20 mouse cellular contexts compared by ENCODE assay signal in the genomic region with DNA sequence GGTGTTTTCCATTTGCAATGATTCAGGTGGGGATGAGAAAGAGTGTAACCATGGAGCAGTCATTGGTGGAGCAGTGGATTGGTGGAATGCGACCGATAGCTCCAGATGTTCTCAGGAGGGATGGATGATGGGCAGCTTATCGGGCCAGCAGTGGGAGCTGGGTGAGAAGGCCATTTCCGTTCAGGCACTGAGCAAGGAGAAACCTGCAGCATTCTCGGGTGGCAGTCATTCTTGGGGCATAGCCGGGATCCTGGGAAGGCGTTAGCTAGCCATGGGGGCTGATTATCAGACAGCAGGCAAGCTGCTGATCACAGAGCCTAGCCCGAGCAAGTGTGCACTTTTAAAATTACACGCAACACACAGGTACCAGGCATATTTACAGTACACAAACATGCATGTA. TPM values are rescaled to one million over a fixed set of nuclear protein-coding genes. Genes with fewer than 3 reads are reported as not detected.
"Had no signal": no experiment of that assay in that cellular context is flagged by ENCODE, and none has a peak within 500 bp of the region (broad histone marks: within the 10 kb centered on the region; RNA-seq: fewer than 3 reads in every experiment).

No protein-coding gene starts in this region.

- ATAC-seq: midbrain, embryonic 13.5 days; midbrain, embryonic 16.5 days had no signal

- H3K36me3 ChIP-seq: liver, embryonic 13.5 days; midbrain, embryonic 13.5 days; neural tube, embryonic 13.5 days; stomach, embryonic 15.5 days had no signal

- DNase-seq: kidney, postnatal 10 days; kidney, postnatal 36 days; layer of hippocampus, postnatal 36 days; liver, embryonic 13.5 days; lung, adult 2 months; lung, postnatal 14 days; lung, postnatal 4 days; retina, postnatal 1 day; right cerebral cortex, postnatal 25 days; spleen, adult 18-20 months; thymus, adult 18-20 months; thymus, postnatal 14 days; thymus, postnatal 4 days had no signal

- H3K9me3 ChIP-seq: liver, embryonic 13.5 days; neural tube, embryonic 13.5 days; stomach, embryonic 15.5 days had no signal

- H3K4me2 ChIP-seq: liver, embryonic 13.5 days; midbrain, embryonic 13.5 days; neural tube, embryonic 13.5 days; stomach, embryonic 15.5 days had no signal

- H3K27me3 ChIP-seq: liver, embryonic 13.5 days; midbrain, embryonic 13.5 days; neural tube, embryonic 13.5 days; stomach, embryonic 15.5 days had no signal

- H3K4me3 ChIP-seq: left cerebral cortex, adult 2 months; liver, embryonic 13.5 days; midbrain, embryonic 13.5 days; myocyte; neural tube, embryonic 13.5 days; stomach, embryonic 15.5 days had no signal

- H3K4me1 ChIP-seq: liver, embryonic 13.5 days; midbrain, embryonic 13.5 days; neural tube, embryonic 13.5 days; stomach, embryonic 15.5 days had no signal

- H3K9ac ChIP-seq: liver, embryonic 13.5 days; midbrain, embryonic 13.5 days; neural tube, embryonic 13.5 days; stomach, embryonic 15.5 days had no signal

- H3K27ac ChIP-seq: left cerebral cortex, adult 2 months; liver, embryonic 13.5 days; midbrain, embryonic 13.5 days; neural tube, embryonic 13.5 days; stomach, embryonic 15.5 days had no signal

RNA-seq across cellular contexts. Expression of a gene that starts 46.4 kb away (rescaled TPM):
- total RNA-seq: neutrophil, adult 5-6 weeks had no signal
- polyA plus RNA-seq: myocyte had no signal
